Mouse (Mus musculus): ENCODE results near the gene AW549877.

The AW549877 gene

GRCm38 (mm10) chr15:3995448-3996266 lies at the start of gene AW549877:
TSS of gene AW549877 (minus strand) at chr15:3995744.
- peak; percentile 98 for DNase-seq

GRCm38 (mm10) chr15:4043032-4043471 lies 47.5 kb upstream of the AW549877 start:
- peak in 1 of 2 experiments; percentile 17 for DNase-seq

GRCm38 (mm10) chr15:4042423-4042822 lies 46.9 kb upstream of the AW549877 start:
- DNase-seq = no peak

GRCm38 (mm10) chr15:4033168-4034004 lies 37.8 kb upstream of the AW549877 start:
- no peak for DNase-seq

GRCm38 (mm10) chr15:4028960-4029359 lies 33.4 kb upstream of the AW549877 start:
- DNase-seq = no peak

GRCm38 (mm10) chr15:4028411-4028700 lies 32.8 kb upstream of the AW549877 start:
- no peak for DNase-seq

- no peak for DNase-seq
These were observed 32.3 kb upstream of the AW549877 start for GRCm38 (mm10) chr15:4027671-4028410.

GRCm38 (mm10) chr15:4026831-4027584 lies 31.5 kb upstream of the AW549877 start:
- peak; percentile 69 to 73 for DNase-seq

- DNase-seq = peak; percentile 81 to 86
These were observed 30.8 kb upstream of the AW549877 start, which contains the start of gene Oxct1 for GRCm38 (mm10) chr15:4026231-4026773. TSS of gene Oxct1 (plus strand) at chr15:4026383.

- DNase-seq = no peak
These were observed 30.0 kb upstream of the AW549877 start for GRCm38 (mm10) chr15:4025508-4025904.

GRCm38 (mm10) chr15:4024726-4025507 lies 29.4 kb upstream of the AW549877 start:
- no peak for DNase-seq

- DNase-seq = no peak
These were observed 28.2 kb upstream of the AW549877 start for GRCm38 (mm10) chr15:4023747-4024146.

GRCm38 (mm10) chr15:4020711-4021110 lies 25.2 kb upstream of the AW549877 start:
- no peak for DNase-seq

GRCm38 (mm10) chr15:4013873-4014272 lies 18.3 kb upstream of the AW549877 start:
- no peak for DNase-seq

GRCm38 (mm10) chr15:4000536-4000935 lies 5.0 kb upstream of the AW549877 start:
- no peak for DNase-seq

- DNase-seq = no peak
These were observed 3.6 kb upstream of the AW549877 start for GRCm38 (mm10) chr15:3999144-3999543.

GRCm38 (mm10) chr15:3996267-3997010 lies 895 bp upstream of the AW549877 start:
- no peak for DNase-seq

- no peak for DNase-seq
These were observed 594 bp downstream of the AW549877 start for GRCm38 (mm10) chr15:3994852-3995447.

- DNase-seq = no peak
These were observed 7.6 kb downstream of the AW549877 start for GRCm38 (mm10) chr15:3987981-3988380.

GRCm38 (mm10) chr15:3984876-3985275 lies 10.7 kb downstream of the AW549877 start:
- DNase-seq = no peak
